Mouse (Mus musculus): ENCODE data around the gene Exoc2. TPM values are rescaled to one million over a fixed set of nuclear protein-coding genes. Genes with fewer than 3 reads are reported as not detected.

Gene Exoc2
- polyA plus RNA-seq, 1 experiment from 2014 or later, result 36.0 TPM

- WGBS, result 18% methylated on average over 13 of the region's 13 CpGs
- peak overlapping the region; percentile 48 for H3K9ac ChIP-seq (replicated peaks; ENCODE audit: low read depth, low read length)
- 0 out of 2 replicates have a peak, but pooled peaks cover 9% of the 10 kb centered on the region for H3K4me1 ChIP-seq (ENCODE audit: control insufficient read depth, insufficient read depth, low read length)
- H3K36me3 ChIP-seq (ENCODE audit: control insufficient read depth, insufficient read depth, low read length), result no peaks in the 10 kb centered on the region
- no peak for ATAC-seq (ENCODE audit: insufficient number of reproducible peaks, insufficient read depth, low FRiP score, low read depth)
- H3K4me3 ChIP-seq (ENCODE audit: low read depth, low read length), result peak overlapping the region; percentile 29
- peak overlapping the region; percentile 81 for H3K27ac ChIP-seq (ENCODE audit: low read length)
- H3K4me2 ChIP-seq (replicated peaks; ENCODE audit: low read depth, low read length), result peak overlapping the region; percentile 66
- no peaks in the 10 kb centered on the region for H3K9me3 ChIP-seq (ENCODE audit: control insufficient read depth, low read depth, low read length)
- no peaks in the 10 kb centered on the region for H3K27me3 ChIP-seq (ENCODE audit: control insufficient read depth, insufficient read depth, low read length)
Measured at GRCm38 (mm10) chr13:30985275-30985597, 11.3 kb upstream of the Exoc2 start.

DNA sequence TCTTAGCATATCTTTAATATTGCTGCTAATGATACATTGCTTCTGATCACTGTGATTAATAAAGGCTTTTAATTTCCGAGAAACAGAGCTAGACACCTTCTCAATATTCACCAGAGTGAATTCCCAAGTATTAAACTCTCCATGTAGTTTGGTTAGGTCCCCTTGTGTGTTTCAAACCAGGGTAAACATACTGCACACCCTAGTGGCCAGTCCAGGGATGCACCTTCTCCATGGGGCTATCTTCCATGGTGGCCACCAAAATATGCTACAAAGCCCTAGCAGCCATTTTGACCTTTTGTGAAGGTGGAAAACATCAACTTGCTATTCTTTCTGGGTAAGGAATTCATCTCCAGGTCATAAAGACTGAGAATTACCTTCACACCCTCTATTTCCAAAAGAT is 7.8 kb upstream of the Exoc2 start:
- Histone ChIP-seq H3K27ac (ENCODE audit: low read length) (no peak overlapping the region), H3K36me3 (ENCODE audit: control insufficient read depth, insufficient read depth, low read length) (no peaks in the 10 kb centered on the region), H3K4me2 (replicated peaks; ENCODE audit: low read depth, low read length) (no peak overlapping the region), H3K4me1 (ENCODE audit: control insufficient read depth, insufficient read depth, low read length) (0 out of 2 replicates have a peak, but pooled peaks cover 4% of the 10 kb centered on the region), H3K9ac (replicated peaks; ENCODE audit: low read depth, low read length) (no peak overlapping the region), H3K4me3 (ENCODE audit: low read depth, low read length) (no peak overlapping the region), H3K9me3 (ENCODE audit: control insufficient read depth, low read depth, low read length) (no peaks in the 10 kb centered on the region), H3K27me3 (ENCODE audit: control insufficient read depth, insufficient read depth, low read length) (no peaks in the 10 kb centered on the region)
- ATAC-seq (ENCODE audit: insufficient number of reproducible peaks, insufficient read depth, low FRiP score, low read depth), result no peak
- 80% methylated on average over 1 of the region's 1 CpGs for WGBS

DNA sequence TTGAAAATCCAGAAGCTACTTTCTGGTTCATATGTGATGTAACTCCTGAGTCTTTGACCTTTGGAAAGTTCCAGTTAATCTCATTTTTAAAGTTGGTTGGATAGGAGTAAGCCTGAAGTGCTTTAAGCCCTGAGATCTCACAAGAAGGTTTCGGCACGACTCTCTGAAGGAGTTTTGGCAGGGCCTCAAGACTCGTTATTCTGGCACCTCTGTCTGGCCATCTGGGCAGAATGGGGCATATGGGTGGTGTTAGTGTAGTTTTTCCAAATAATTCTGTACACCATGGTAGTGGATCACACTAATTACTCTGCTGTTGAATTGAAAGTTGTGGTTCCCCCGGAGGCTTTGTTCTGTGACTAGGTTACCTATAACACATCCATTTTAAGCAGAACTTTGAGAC is 4.3 kb upstream of the Exoc2 start:
- WGBS, result 61% methylated on average over 4 of the region's 4 CpGs
- Histone ChIP-seq H3K9me3 (ENCODE audit: control insufficient read depth, low read depth, low read length) (no peaks in the 10 kb centered on the region), H3K36me3 (ENCODE audit: control insufficient read depth, insufficient read depth, low read length) (no peaks in the 10 kb centered on the region), H3K27ac (ENCODE audit: low read length) (no peak overlapping the region), H3K4me3 (ENCODE audit: low read depth, low read length) (no peak overlapping the region), H3K27me3 (ENCODE audit: control insufficient read depth, insufficient read depth, low read length) (no peaks in the 10 kb centered on the region), H3K4me2 (replicated peaks; ENCODE audit: low read depth, low read length) (no peak overlapping the region), H3K9ac (replicated peaks; ENCODE audit: low read depth, low read length) (no peak overlapping the region), H3K4me1 (ENCODE audit: control insufficient read depth, insufficient read depth, low read length) (peaks cover 5% of the 10 kb centered on the region; the same call in 1 of the 2 replicates)
- ATAC-seq (ENCODE audit: insufficient number of reproducible peaks, insufficient read depth, low FRiP score, low read depth), result no peak

DNA sequence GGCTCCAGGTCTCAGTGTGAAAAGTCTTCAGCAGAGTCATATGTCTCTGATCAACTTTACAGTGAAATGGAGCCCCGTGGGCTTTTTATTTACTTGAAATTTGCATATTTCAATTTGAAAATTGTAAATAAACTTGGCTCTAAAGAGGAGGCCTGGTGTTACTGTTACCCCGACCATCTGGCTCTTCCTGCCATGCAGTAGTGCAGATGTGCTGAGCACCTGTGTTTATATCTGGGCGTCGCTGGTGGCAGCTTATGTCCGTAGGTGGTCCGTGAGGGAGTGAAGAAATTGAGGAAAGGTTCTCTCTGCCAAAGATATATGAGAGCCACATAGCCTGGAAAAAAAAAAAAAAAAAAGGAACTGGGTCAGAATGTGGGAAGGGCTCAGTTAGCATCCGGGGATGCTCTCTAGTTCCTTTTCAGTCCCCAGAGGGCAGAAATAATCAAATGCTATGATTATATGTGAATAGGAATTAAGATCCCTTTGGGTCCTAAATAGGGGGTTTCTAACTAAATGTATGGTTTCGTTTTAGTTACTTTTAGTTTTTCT is 2.7 kb upstream of the Exoc2 start:
- H3K36me3 ChIP-seq (ENCODE audit: control insufficient read depth, insufficient read depth, low read length), result no peaks in the 10 kb centered on the region
- H3K27ac ChIP-seq (ENCODE audit: low read length), result no peak overlapping the region
- no peaks in the 10 kb centered on the region for H3K9me3 ChIP-seq (ENCODE audit: control insufficient read depth, low read depth, low read length)
- H3K4me1 ChIP-seq (ENCODE audit: control insufficient read depth, insufficient read depth, low read length), result peaks cover 7% of the 10 kb centered on the region; the same call in 1 of the 2 replicates
- no peak overlapping the region for H3K4me2 ChIP-seq (replicated peaks; ENCODE audit: low read depth, low read length)
- no peaks in the 10 kb centered on the region for H3K27me3 ChIP-seq (ENCODE audit: control insufficient read depth, insufficient read depth, low read length)
- H3K4me3 ChIP-seq (ENCODE audit: low read depth, low read length), result no peak overlapping the region
- 31% methylated on average over 8 of the region's 8 CpGs for WGBS
- no peak for ATAC-seq (ENCODE audit: insufficient number of reproducible peaks, insufficient read depth, low FRiP score, low read depth)
- H3K9ac ChIP-seq (replicated peaks; ENCODE audit: low read depth, low read length), result no peak overlapping the region

DNA sequence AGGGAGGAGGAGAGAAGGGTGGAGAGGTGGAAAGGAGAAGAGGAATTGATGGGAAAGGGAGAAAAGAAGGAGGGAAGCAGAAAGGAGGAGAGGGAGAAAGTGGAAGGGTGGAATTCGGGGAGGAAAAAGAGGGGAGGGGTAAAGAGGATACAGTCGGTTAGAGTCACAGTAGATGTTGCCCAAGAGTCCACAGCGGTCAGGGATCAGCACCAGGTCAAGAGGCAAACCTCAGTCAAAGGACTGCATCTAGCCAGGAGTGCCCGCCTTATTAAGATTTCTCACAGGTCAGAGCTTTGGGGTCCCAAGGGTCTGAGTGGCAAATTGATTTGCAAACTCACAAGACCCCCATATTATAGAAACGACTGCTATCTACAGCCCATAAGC is 346 bp upstream of the Exoc2 start:
- Histone ChIP-seq H3K9ac (replicated peaks; ENCODE audit: low read depth, low read length) (peak overlapping the region; percentile 28; the same call in 1 of the 2 replicates), H3K27me3 (ENCODE audit: control insufficient read depth, insufficient read depth, low read length) (no peaks in the 10 kb centered on the region), H3K4me1 (ENCODE audit: control insufficient read depth, insufficient read depth, low read length) (peaks cover 7% of the 10 kb centered on the region; the same call in 1 of the 2 replicates), H3K36me3 (ENCODE audit: control insufficient read depth, insufficient read depth, low read length) (no peaks in the 10 kb centered on the region), H3K27ac (ENCODE audit: low read length) (peak overlapping the region; percentile 22; the same call in 1 of the 2 replicates), H3K4me2 (replicated peaks; ENCODE audit: low read depth, low read length) (peak overlapping the region; percentile 66), H3K4me3 (ENCODE audit: low read depth, low read length) (peak overlapping the region; percentile 93), H3K9me3 (ENCODE audit: control insufficient read depth, low read depth, low read length) (no peaks in the 10 kb centered on the region)
- ATAC-seq (ENCODE audit: insufficient number of reproducible peaks, insufficient read depth, low FRiP score, low read depth), result peak; percentile 25; the same call in 1 of the 2 replicates
- 23% methylated on average over 5 of the region's 5 CpGs for WGBS

GRCm38 (mm10) chr13:30972102-30972501 is 1.8 kb downstream of the Exoc2 start:
- H3K9ac ChIP-seq (replicated peaks; ENCODE audit: low read depth, low read length), result no peak overlapping the region
- 87% methylated on average over 2 of the region's 2 CpGs for WGBS
- no peaks in the 10 kb centered on the region for H3K27me3 ChIP-seq (ENCODE audit: control insufficient read depth, insufficient read depth, low read length)
- no peaks in the 10 kb centered on the region for H3K9me3 ChIP-seq (ENCODE audit: control insufficient read depth, low read depth, low read length)
- no peaks in the 10 kb centered on the region for H3K36me3 ChIP-seq (ENCODE audit: control insufficient read depth, insufficient read depth, low read length)
- ATAC-seq (ENCODE audit: insufficient number of reproducible peaks, insufficient read depth, low FRiP score, low read depth), result no peak
- peaks cover 19% of the 10 kb centered on the region for H3K4me1 ChIP-seq (ENCODE audit: control insufficient read depth, insufficient read depth, low read length)
- no peak overlapping the region for H3K4me3 ChIP-seq (ENCODE audit: low read depth, low read length)
- no peak overlapping the region for H3K4me2 ChIP-seq (replicated peaks; ENCODE audit: low read depth, low read length)
- no peak overlapping the region for H3K27ac ChIP-seq (ENCODE audit: low read length)

DNA sequence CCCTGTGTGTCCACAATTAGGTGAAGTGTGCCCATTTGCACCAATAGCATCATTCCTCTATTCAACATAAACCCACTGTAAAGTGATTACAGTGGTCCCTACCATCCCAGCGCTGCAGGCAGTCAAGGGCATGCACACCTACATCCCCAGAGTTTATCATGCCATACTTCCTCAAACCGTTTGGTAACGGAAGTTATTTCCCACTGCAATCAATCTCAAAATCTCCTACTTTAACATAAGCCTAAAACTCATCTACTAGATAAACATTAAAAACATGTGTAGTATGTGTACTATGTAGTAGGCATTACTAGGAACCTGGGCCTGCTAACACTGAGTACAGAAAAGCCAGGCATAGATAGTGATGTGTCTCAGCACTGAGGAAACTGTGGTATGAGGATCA is 2.8 kb downstream of the Exoc2 start:
- Histone ChIP-seq H3K4me1 (ENCODE audit: control insufficient read depth, insufficient read depth, low read length) (peaks cover 24% of the 10 kb centered on the region), H3K9me3 (ENCODE audit: control insufficient read depth, low read depth, low read length) (no peaks in the 10 kb centered on the region), H3K36me3 (ENCODE audit: control insufficient read depth, insufficient read depth, low read length) (no peaks in the 10 kb centered on the region), H3K4me3 (ENCODE audit: low read depth, low read length) (no peak overlapping the region), H3K27ac (ENCODE audit: low read length) (no peak overlapping the region), H3K4me2 (replicated peaks; ENCODE audit: low read depth, low read length) (no peak overlapping the region), H3K9ac (replicated peaks; ENCODE audit: low read depth, low read length) (no peak overlapping the region), H3K27me3 (ENCODE audit: control insufficient read depth, insufficient read depth, low read length) (no peaks in the 10 kb centered on the region)
- ATAC-seq (ENCODE audit: insufficient number of reproducible peaks, insufficient read depth, low FRiP score, low read depth), result no peak
- WGBS, result 81% methylated on average over 3 of the region's 3 CpGs

DNA sequence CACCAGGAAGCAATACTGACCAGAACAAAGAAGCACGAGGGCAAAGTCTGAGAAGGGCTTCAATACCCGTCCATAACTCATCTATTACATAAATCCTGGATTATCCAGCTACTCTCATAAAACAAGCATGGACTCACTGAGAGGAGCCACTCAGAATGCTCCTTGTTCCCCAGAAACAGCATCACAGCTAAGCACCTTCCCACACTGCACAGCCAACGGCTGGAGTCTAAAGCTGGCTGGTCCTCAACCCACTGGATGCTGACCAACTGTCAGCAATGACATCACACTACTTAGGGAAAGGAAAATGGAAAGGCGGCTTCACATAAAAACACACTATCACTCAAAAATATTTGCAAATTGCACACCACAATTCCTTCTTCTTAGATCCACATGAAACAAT is 5.6 kb downstream of the Exoc2 start:
- Histone ChIP-seq H3K4me1 (ENCODE audit: control insufficient read depth, insufficient read depth, low read length) (peaks cover 23% of the 10 kb centered on the region), H3K4me2 (replicated peaks; ENCODE audit: low read depth, low read length) (no peak overlapping the region), H3K9ac (replicated peaks; ENCODE audit: low read depth, low read length) (no peak overlapping the region), H3K4me3 (ENCODE audit: low read depth, low read length) (no peak overlapping the region), H3K27ac (ENCODE audit: low read length) (no peak overlapping the region), H3K27me3 (ENCODE audit: control insufficient read depth, insufficient read depth, low read length) (no peaks in the 10 kb centered on the region), H3K36me3 (ENCODE audit: control insufficient read depth, insufficient read depth, low read length) (no peaks in the 10 kb centered on the region), H3K9me3 (ENCODE audit: control insufficient read depth, low read depth, low read length) (no peaks in the 10 kb centered on the region)
- 42% methylated on average over 4 of the region's 4 CpGs for WGBS
- ATAC-seq (ENCODE audit: insufficient number of reproducible peaks, insufficient read depth, low FRiP score, low read depth), result no peak

- H3K36me3 ChIP-seq (ENCODE audit: control insufficient read depth, insufficient read depth, low read length), result no peaks in the 10 kb centered on the region
- no peak overlapping the region for H3K4me3 ChIP-seq (ENCODE audit: low read depth, low read length)
- 0 out of 2 replicates have a peak overlapping the region, but pooled peaks have one; percentile 10 for H3K27ac ChIP-seq (ENCODE audit: low read length)
- H3K27me3 ChIP-seq (ENCODE audit: control insufficient read depth, insufficient read depth, low read length), result no peaks in the 10 kb centered on the region
- peak overlapping the region; percentile 10; the same call in 1 of the 2 replicates for H3K4me2 ChIP-seq (replicated peaks; ENCODE audit: low read depth, low read length)
- H3K9me3 ChIP-seq (ENCODE audit: control insufficient read depth, low read depth, low read length), result no peaks in the 10 kb centered on the region
- WGBS, result 13% methylated on average over 10 of the region's 10 CpGs
- peaks cover 20% of the 10 kb centered on the region for H3K4me1 ChIP-seq (ENCODE audit: control insufficient read depth, insufficient read depth, low read length)
- ATAC-seq (ENCODE audit: insufficient number of reproducible peaks, insufficient read depth, low FRiP score, low read depth), result peak; percentile 91; the same call in 1 of the 2 replicates
- H3K9ac ChIP-seq (replicated peaks; ENCODE audit: low read depth, low read length), result no peak overlapping the region
Measured at GRCm38 (mm10) chr13:30966507-30966911, 7.4 kb downstream of the Exoc2 start.

Data from stomach, embryonic 14.5 days (tissue).